Mouse (Mus musculus) CH12.LX (cell line): ENCODE measurements around the gene Pdzd2. TPM values are rescaled to one million over a fixed set of nuclear protein-coding genes. Genes with fewer than 3 reads are reported as not detected.

Experiments used
- DNase-seq: peaks from one replicate; pipeline ENCODE4 v3.0.0-alpha.2; 2013; ENCODE audit errors: extremely low read depth
- H3K27ac ChIP-seq: 2 replicates; pipeline ENCODE4 v1.5.1; 2012; ENCODE audit warnings: low read depth, mild to moderate bottlenecking, control low read depth, moderate library complexity; ENCODE audit not compliant: insufficient read depth
- H3K27me3 ChIP-seq: replicated peaks from 2 replicates; pipeline ENCODE3; 2012; ENCODE audit warnings: inconsistent platforms
- H3K36me3 ChIP-seq, 2 experiments: replicated peaks in 1 of 2; 2 replicates each; pipeline versions ENCODE3 to v1.6.1; 2012; ENCODE audit warnings: inconsistent platforms in 1 of 2, low read length in 1 of 2, mild to moderate bottlenecking in 1 of 2, mixed read lengths in 1 of 2, moderate library complexity in 1 of 2; ENCODE audit not compliant: control insufficient read depth in 1 of 2, insufficient read depth in 1 of 2
- H3K4me1 ChIP-seq, 2 experiments: 2 replicates each; pipeline ENCODE4 v1.6.1; 2012; ENCODE audit warnings: inconsistent platforms in 1 of 2, moderate library complexity in 1 of 2; ENCODE audit not compliant: insufficient read depth in 2 of 2, control insufficient read depth in 1 of 2
- H3K4me2 ChIP-seq: 2 replicates; pipeline ENCODE4 v1.6.1; 2012; ENCODE audit warnings: low read depth, mild to moderate bottlenecking, control low read depth; ENCODE audit not compliant: poor library complexity, insufficient read depth, severe bottlenecking
- H3K4me3 ChIP-seq, 3 experiments: fragments of 150-350 bp in 1 of 3; sonication (generic) in 1 of 3; replicated peaks in 1 of 3; 2 replicates each; pipeline versions ENCODE3 to v1.5.1; 2011 to 2012; ENCODE audit warnings: low read depth in 2 of 3, low read length in 2 of 3, mild to moderate bottlenecking in 2 of 3, moderate library complexity in 2 of 3, control low read depth in 1 of 3, improper control_type of control experiment in 1 of 3, inconsistent platforms in 1 of 3, mixed read lengths in 1 of 3; ENCODE audit not compliant: poor library complexity in 1 of 3
- H3K79me2 ChIP-seq: replicated peaks from 2 replicates; pipeline ENCODE4 v1.6.1; 2012; ENCODE audit warnings: mild to moderate bottlenecking, moderate library complexity; ENCODE audit not compliant: control insufficient read depth, poor library complexity, insufficient read depth, severe bottlenecking; ENCODE audit errors: extremely low read depth
- H3K9ac ChIP-seq: 2 replicates; pipeline ENCODE4 v1.6.1; 2012; ENCODE audit warnings: low read depth, mild to moderate bottlenecking, control low read depth, moderate library complexity; ENCODE audit not compliant: insufficient read depth
- H3K9me3 ChIP-seq: replicated peaks from 2 replicates; pipeline ENCODE3; 2012; ENCODE audit warnings: low read length, inconsistent platforms, mixed read lengths
- CHD1 ChIP-seq: IDR thresholded peaks from 2 replicates; pipeline ENCODE4 v1.6.1; 2012; ENCODE audit warnings: low read depth, low read length, improper control_type of control experiment, inconsistent platforms
- CTCF ChIP-seq, 2 experiments: IDR thresholded peaks in 1 of 2; conservative IDR thresholded peaks in 1 of 2; 2 replicates each; pipeline ENCODE4 v1.5.1; 2011 to 2012; ENCODE audit warnings: low read depth in 2 of 2, low read length in 2 of 2, improper control_type of control experiment in 1 of 2, inconsistent platforms in 1 of 2, mild to moderate bottlenecking in 1 of 2, moderate library complexity in 1 of 2
- ETS1 ChIP-seq: conservative IDR thresholded peaks from 2 replicates; pipeline ENCODE4 v1.6.1; 2012; ENCODE audit warnings: low read depth, mild to moderate bottlenecking, inconsistent platforms, low read length, improper control_type of control experiment, moderate library complexity
- GABPA ChIP-seq: IDR thresholded peaks from 2 replicates; pipeline ENCODE4 v1.6.1; 2012; ENCODE audit warnings: low read depth, low read length, improper control_type of control experiment, inconsistent platforms; ENCODE audit not compliant: insufficient replicate concordance
- JUN ChIP-seq: IDR thresholded peaks from 2 replicates; pipeline ENCODE4 v1.6.1; 2011; ENCODE audit warnings: low read depth, mild to moderate bottlenecking, low read length, improper control_type of control experiment, moderate library complexity; ENCODE audit not compliant: insufficient read depth
- KAT2A ChIP-seq: IDR thresholded peaks from 2 replicates; pipeline ENCODE4 v1.6.1; 2012; ENCODE audit warnings: low read length, improper control_type of control experiment, inconsistent platforms; ENCODE audit not compliant: insufficient replicate concordance
- MAFK ChIP-seq: IDR thresholded peaks from 2 replicates; pipeline ENCODE4 v1.6.1; 2011; ENCODE audit warnings: low read length, improper control_type of control experiment; ENCODE audit not compliant: insufficient replicate concordance
- MAX ChIP-seq: IDR thresholded peaks from 2 replicates; pipeline ENCODE4 v1.6.1; 2011; ENCODE audit warnings: low read length, improper control_type of control experiment
- MAZ ChIP-seq: IDR thresholded peaks from 2 replicates; pipeline ENCODE4 v1.6.1; 2012; ENCODE audit warnings: low read depth, mild to moderate bottlenecking, inconsistent platforms, low read length, improper control_type of control experiment, moderate library complexity
- MEF2A ChIP-seq: IDR thresholded peaks from 2 replicates; pipeline ENCODE4 v1.6.1; 2014; ENCODE audit warnings: low read depth, mild to moderate bottlenecking, inconsistent platforms, low read length, improper control_type of control experiment, borderline replicate concordance
- MYC ChIP-seq: IDR thresholded peaks from 2 replicates; pipeline ENCODE4 v1.6.1; 2011; ENCODE audit warnings: low read depth, mild to moderate bottlenecking, improper control_type of control experiment, low read length
- NELFE ChIP-seq: IDR thresholded peaks from 2 replicates; pipeline ENCODE4 v1.6.1; 2011; ENCODE audit warnings: low read depth, low read length, improper control_type of control experiment
- NRF1 ChIP-seq: IDR thresholded peaks from 2 replicates; pipeline ENCODE4 v1.6.1; 2014; ENCODE audit warnings: low read depth, mild to moderate bottlenecking, inconsistent platforms, low read length, improper control_type of control experiment, moderate library complexity
- PAX5 ChIP-seq: IDR thresholded peaks from 2 replicates; pipeline ENCODE4 v1.6.1; 2012; ENCODE audit warnings: low read length, inconsistent platforms, mixed read lengths
- POLR2AphosphoS2 ChIP-seq: IDR thresholded peaks from 2 replicates; pipeline ENCODE4 v1.6.1; 2011; ENCODE audit warnings: low read depth, low read length, improper control_type of control experiment
- RAD21 ChIP-seq: IDR thresholded peaks from 2 replicates; pipeline ENCODE4 v1.6.1; 2011; ENCODE audit warnings: low read depth, mild to moderate bottlenecking, low read length, improper control_type of control experiment, moderate library complexity
- TBP ChIP-seq: conservative IDR thresholded peaks from 2 replicates; pipeline ENCODE4 v1.6.1; 2011; ENCODE audit warnings: low read depth, low read length, improper control_type of control experiment
- UBTF ChIP-seq: IDR thresholded peaks from 2 replicates; pipeline ENCODE4 v1.6.1; 2012; ENCODE audit warnings: low read depth, mild to moderate bottlenecking, inconsistent platforms, low read length, improper control_type of control experiment, moderate library complexity
- USF1 ChIP-seq: IDR thresholded peaks from 2 replicates; pipeline ENCODE4 v1.6.1; 2014; ENCODE audit warnings: low read depth, mild to moderate bottlenecking, inconsistent platforms, low read length, improper control_type of control experiment
- ZC3H11A ChIP-seq: IDR thresholded peaks from 2 replicates; pipeline ENCODE4 v1.6.1; 2012; ENCODE audit warnings: low read depth, mild to moderate bottlenecking, inconsistent platforms, low read length, improper control_type of control experiment
- ZKSCAN1 ChIP-seq: IDR thresholded peaks from 2 replicates; pipeline ENCODE4 v1.6.1; 2012; ENCODE audit warnings: low read depth, inconsistent platforms, low read length, improper control_type of control experiment, borderline replicate concordance
- dilution Hi-C: fragments of 300-500 bp; cut with MboI; formaldehyde crosslinking; loops from 2 replicates; pipeline ENCODE4 v1.14.3; 2020; ENCODE audit warnings: low sequenced_read_pairs; ENCODE audit not compliant: extremely low pct_unique_long_range_greater_than_20kb, extremely low pct_ligation_motif_present
- in situ Hi-C: fragments of 300-500 bp; cut with MboI; formaldehyde crosslinking; loops from 3 replicates; pipeline ENCODE4 v1.14.3; 2019; ENCODE audit warnings: low sequenced_read_pairs, low pct_ligation_motif_present, low pct_unique_long_range_greater_than_20kb, mixed read lengths
- polyA plus RNA-seq: library from polyadenylated mRNA; unstranded; fragments of >175 nt; gene quantifications from 2 replicates; pipeline ENCODE4 v1.2.1, GENCODE M21; 2012; ENCODE audit warnings: low read depth; ENCODE audit not compliant: insufficient read length
- total RNA-seq, 2 experiments: library from RNA; depleted of rRNA; stranded (reverse); fragments of 300-350 nt in 1 of 2; fragments of >200 nt in 1 of 2; gene quantifications; 2 replicates each; pipeline ENCODE4 v1.2.3; 2012 to 2014

Pdzd2 gene
- total and polyA plus RNA-seq, 3 experiments = 0.04 to 0.24 (median 0.17) TPM

DNA sequence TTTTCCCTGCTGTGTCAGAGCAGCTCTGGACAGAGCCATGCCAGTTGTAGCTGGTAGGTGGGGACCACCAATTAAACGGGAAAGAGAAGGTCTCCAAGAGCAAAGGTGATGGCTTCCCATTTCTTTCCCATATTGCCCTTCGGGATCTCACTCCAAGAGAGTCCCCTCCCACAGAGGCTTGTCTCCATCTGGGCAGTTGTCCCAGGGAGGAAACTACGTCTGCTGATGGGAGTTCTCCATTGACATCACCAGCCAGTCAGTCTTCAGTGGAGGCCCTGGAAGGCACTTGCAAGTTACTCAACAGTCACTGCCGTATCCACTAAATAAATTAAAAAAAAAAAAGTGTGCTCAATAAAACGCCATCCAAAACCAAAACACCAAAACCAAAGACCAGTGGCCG lies 194.1 kb downstream of the Pdzd2 start:
- Histone ChIP-seq H3K4me1 (no peaks in the 10 kb centered on the region), H3K27me3 (no peaks in the 10 kb centered on the region), H3K4me2 (no peak overlapping the region), H3K4me3 (no peak overlapping the region), H3K79me2 (no peaks in the 10 kb centered on the region), H3K9ac (no peak overlapping the region), H3K36me3 (no peaks in the 10 kb centered on the region), H3K27ac (no peak overlapping the region), H3K9me3 (no peaks in the 10 kb centered on the region)
- no peak for TF ChIP-seq ZKSCAN1
- TF ChIP-seq JUN = no peak
- no peak for TF ChIP-seq CTCF (conservative IDR thresholded peaks at IDR 0.05 in 1 of 2, IDR thresholded peaks at IDR 0.05 in 1 of 2; ENCODE audit: low read depth in 2 of 2, low read length in 2 of 2)
- TF ChIP-seq MAZ = no peak
- TF ChIP-seq ETS1 = no peak
- no peak for TF ChIP-seq MAFK
- TF ChIP-seq GABPA = no peak
- TF ChIP-seq PAX5 = no peak
- no peak for TF ChIP-seq RAD21
- no peak for TF ChIP-seq NELFE
- no peak for TF ChIP-seq KAT2A
- TF ChIP-seq MYC = no peak
- no peak for TF ChIP-seq TBP
- TF ChIP-seq NRF1 = no peak
- TF ChIP-seq MAX = no peak
- TF ChIP-seq UBTF = no peak
- no peak for TF ChIP-seq MEF2A
- in situ Hi-C loops = no loop called here
- dilution Hi-C loops = no loop called here
- DNase-seq = no peak

DNA sequence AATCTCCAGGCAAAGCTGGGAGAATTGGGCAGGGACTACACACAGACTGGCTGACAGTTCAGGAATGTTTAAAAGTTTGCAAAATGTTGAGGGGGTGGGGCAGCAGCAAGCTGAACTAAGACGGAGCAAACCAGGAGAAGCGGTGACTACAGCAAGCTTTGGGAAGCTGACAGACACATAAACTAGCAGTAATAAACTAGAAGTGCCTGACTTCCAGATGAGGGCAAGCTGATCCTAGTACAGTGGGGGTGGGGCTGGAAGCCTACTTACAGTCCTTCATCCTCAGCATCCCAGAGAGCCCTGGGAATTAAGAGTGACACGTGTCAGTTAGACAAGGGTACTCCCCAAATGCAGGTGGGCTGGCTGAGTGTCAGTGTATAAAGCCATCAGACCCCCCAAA lies 194.5 kb downstream of the Pdzd2 start:
- H3K79me2 ChIP-seq = no peaks in the 10 kb centered on the region
- H3K27me3 ChIP-seq = no peaks in the 10 kb centered on the region
- DNase-seq = no peak
- in situ Hi-C loops (no loop called here), dilution Hi-C loops (no loop called here)
- H3K4me1 ChIP-seq = no peaks in the 10 kb centered on the region
- no peaks in the 10 kb centered on the region for H3K36me3 ChIP-seq
- no peak overlapping the region for H3K27ac ChIP-seq
- H3K4me2 ChIP-seq = no peak overlapping the region
- H3K9ac ChIP-seq = no peak overlapping the region
- no peak for TF ChIP-seq USF1
- no peak for TF ChIP-seq ETS1
- TF ChIP-seq CHD1 = no peak
- TF ChIP-seq ZC3H11A = no peak
- TF ChIP-seq TBP = no peak
- no peak for TF ChIP-seq POLR2AphosphoS2
- TF ChIP-seq MAFK = no peak
- H3K9me3 ChIP-seq = no peaks in the 10 kb centered on the region
- no peak overlapping the region for H3K4me3 ChIP-seq
